Mouse (Mus musculus) forebrain, embryonic 12.5 days (tissue): ENCODE results near the gene Acot12. TPM values are rescaled to one million over a fixed set of nuclear protein-coding genes. Genes with fewer than 3 reads are reported as not detected.

Experiments
- ATAC-seq: fragments of 200-750 bp; cut with Nextera tagmentation; 2 replicates; pipeline ENCODE4 v1.8.0; 2017; ENCODE audit warnings: moderate TSS enrichment; ENCODE audit not compliant: low FRiP score
- H3K27ac ChIP-seq: fragments of 300-500 bp; sonication (generic); 2 replicates; pipeline ENCODE4 v1.5.1; 2016; ENCODE audit warnings: mild to moderate bottlenecking
- H3K27me3 ChIP-seq: fragments of 300-500 bp; sonication (generic); 2 replicates; pipeline ENCODE4 v1.6.1; 2016; ENCODE audit warnings: mild to moderate bottlenecking
- H3K36me3 ChIP-seq: fragments of 300-500 bp; sonication (generic); replicated peaks from 2 replicates; pipeline ENCODE4 v1.6.1; 2016; ENCODE audit warnings: mild to moderate bottlenecking
- H3K4me1 ChIP-seq: fragments of 300-500 bp; sonication (generic); 2 replicates; pipeline ENCODE4 v1.6.1; 2016
- H3K4me2 ChIP-seq: fragments of 300-500 bp; sonication (generic); 2 replicates; pipeline ENCODE4 v1.6.1; 2016; ENCODE audit warnings: mild to moderate bottlenecking, moderate library complexity
- H3K4me3 ChIP-seq: fragments of 300-500 bp; sonication (generic); replicated peaks from 2 replicates; pipeline ENCODE4 v1.5.1; 2016; ENCODE audit warnings: mild to moderate bottlenecking
- H3K9ac ChIP-seq: fragments of 300-500 bp; sonication (generic); 2 replicates; pipeline ENCODE4 v1.6.1; 2016; ENCODE audit warnings: mild to moderate bottlenecking
- H3K9me3 ChIP-seq: fragments of 300-500 bp; sonication (generic); 2 replicates; pipeline ENCODE4 v1.6.1; 2016
- WGBS: fragments of 180-500 bp; shearing (Covaris S2); methylation state at CpG from one replicate; pipeline ENCODE4 v1.1.7; 2016; 5-methylcytosine and 5-hydroxymethylcytosine counted together
- polyA plus RNA-seq: library from polyadenylated mRNA; unstranded; fragments of >200 nt; fragmentation: Nextera tagmentation; extraction: Ambion mirVana; gene quantifications from 2 replicates; pipeline ENCODE4 v1.2.1, GENCODE M21; 2016

Acot12 gene
- polyA plus RNA-seq, result 0.12 TPM in 1 of 2 replicates, not detected in the other

DNA sequence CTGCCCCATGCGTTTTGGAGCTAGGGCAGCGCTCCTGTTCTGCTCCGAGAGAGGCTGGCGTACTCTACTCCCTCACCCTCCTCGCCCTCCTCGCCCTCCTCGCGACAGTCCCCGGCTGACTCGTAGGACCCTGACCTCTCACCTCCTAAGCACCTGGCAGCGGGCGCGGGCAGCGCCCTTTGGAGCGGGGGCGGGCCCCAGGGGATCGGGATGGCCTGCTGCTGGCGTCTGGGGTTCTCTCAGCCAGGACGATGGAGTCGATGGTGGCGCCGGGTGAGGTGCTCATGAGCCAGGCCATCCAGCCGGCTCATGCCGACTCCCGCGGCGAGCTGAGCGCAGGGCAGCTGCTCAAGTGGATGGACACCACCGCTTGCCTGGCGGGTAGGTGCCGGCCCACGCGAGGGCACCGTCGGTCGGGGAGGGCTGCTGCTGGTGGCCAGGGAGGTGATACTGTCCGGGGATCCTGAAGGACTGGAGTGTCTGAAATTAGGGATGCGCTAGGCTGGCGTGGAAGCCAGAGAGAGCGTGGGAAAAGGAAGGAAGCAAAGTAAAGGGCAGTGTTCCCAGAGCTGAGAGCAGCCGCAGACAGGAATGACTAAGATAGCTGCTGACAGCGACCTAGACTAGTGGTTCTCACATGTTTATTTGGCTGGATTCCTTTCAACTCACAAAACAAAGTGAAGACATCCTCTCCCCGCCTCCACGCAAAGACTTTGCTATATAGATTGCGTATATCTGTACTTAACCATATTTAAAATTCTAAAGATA is at the start of gene Acot12:
Gene Acot12 (plus strand): TSS at position 233 of the 768 bp plus-strand sequence.
- Histone ChIP-seq H3K4me1 (peaks cover 9% of the 10 kb centered on the region), H3K4me3 (peak within 1 kb of the TSS; percentile 42), H3K36me3 (no peaks in the 10 kb centered on the region), H3K27ac (no peak within 1 kb of the TSS), H3K9me3 (no peaks in the 10 kb centered on the region), H3K9ac (peak within 1 kb of the TSS; percentile 61), H3K27me3 (peaks cover 20% of the 10 kb centered on the region), H3K4me2 (peak within 1 kb of the TSS; percentile 81)
- 9% methylated on average over 45 of the region's 45 CpGs for WGBS
- ATAC-seq, result peak; percentile 74; the same call in 1 of the 2 replicates

DNA sequence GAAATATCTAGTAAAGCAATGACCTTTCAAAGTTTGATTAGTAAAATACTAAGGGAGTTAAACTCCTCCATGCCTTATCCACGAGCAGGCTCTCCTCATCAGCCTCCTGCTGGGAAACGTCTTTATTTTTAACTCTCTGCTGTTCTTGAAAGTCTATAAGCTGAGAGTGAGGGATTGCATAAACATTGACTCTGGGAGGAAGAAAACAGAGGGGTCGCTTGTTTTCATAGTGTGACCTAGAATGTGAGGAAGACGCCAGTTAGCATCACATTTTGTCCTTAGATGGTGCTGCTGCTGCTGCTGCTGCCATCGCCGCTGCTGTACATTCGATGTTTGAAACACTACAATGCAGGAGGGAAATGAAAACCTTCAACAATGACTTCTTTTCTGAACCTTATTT is 47.7 kb upstream of the Acot12 start:
- Histone ChIP-seq H3K9me3 (no peaks in the 10 kb centered on the region), H3K4me2 (no peak overlapping the region), H3K4me1 (no peaks in the 10 kb centered on the region), H3K36me3 (peaks cover 19% of the 10 kb centered on the region), H3K9ac (no peak overlapping the region), H3K27me3 (no peaks in the 10 kb centered on the region), H3K27ac (no peak overlapping the region), H3K4me3 (no peak overlapping the region)
- 60% methylated on average over 7 of the region's 7 CpGs for WGBS
- no peak for ATAC-seq

DNA sequence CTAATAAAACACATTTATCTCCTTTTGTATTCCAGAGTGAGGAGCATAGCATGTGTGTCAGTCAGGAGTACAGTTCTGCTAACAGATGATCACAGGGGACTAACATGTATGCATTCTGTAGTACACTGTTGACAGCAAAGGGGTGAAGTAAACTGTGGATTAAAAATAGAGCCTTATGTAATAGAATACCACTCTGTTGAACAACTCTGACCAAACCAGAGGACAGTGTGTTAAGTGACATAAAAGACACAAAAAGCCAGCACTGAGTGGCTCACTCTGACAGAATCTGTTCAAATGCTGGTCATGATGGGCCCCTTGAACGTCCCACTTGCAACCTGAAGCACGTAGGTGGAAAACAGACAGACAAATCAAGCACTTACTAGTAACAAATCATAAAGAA is 45.9 kb upstream of the Acot12 start:
- no peaks in the 10 kb centered on the region for H3K27me3 ChIP-seq
- H3K27ac ChIP-seq, result no peak overlapping the region
- no peak overlapping the region for H3K4me2 ChIP-seq
- no peak for ATAC-seq
- H3K4me3 ChIP-seq, result no peak overlapping the region
- H3K9ac ChIP-seq, result no peak overlapping the region
- peaks cover 17% of the 10 kb centered on the region for H3K36me3 ChIP-seq
- no peaks in the 10 kb centered on the region for H3K4me1 ChIP-seq
- no peaks in the 10 kb centered on the region for H3K9me3 ChIP-seq
- WGBS, result 78% methylated on average over 2 of the region's 2 CpGs

DNA sequence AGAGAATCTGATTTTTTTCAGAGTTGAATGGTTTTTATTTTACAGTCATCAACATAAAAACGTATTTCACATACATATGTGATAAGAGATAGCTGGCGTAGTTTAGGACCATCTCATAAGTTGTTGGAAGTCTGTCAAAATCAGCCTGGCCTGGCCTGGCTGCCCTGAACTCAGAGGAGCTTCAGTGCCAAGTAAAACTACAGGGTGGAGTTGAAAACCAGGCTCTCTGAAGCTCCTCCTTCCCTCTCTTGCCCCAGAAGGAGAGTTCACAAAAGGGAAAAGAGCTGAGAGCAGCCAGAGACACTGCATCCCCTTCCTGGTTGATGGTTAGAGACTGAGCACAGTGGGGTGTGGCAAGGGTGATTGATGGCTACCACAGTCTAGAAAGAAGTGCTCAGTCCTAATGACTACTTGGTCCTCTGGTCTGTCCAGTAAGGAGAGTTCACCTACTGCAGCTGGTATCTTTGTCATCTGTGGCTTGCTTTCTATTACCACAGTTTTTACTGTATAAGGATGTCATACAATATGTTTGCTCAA is 45.1 kb upstream of the Acot12 start:
- H3K27ac ChIP-seq, result no peak overlapping the region
- H3K27me3 ChIP-seq, result no peaks in the 10 kb centered on the region
- no peaks in the 10 kb centered on the region for H3K9me3 ChIP-seq
- H3K4me3 ChIP-seq, result no peak overlapping the region
- H3K36me3 ChIP-seq, result peaks cover 20% of the 10 kb centered on the region; the same call in 1 of the 2 replicates
- no peak overlapping the region for H3K9ac ChIP-seq
- no peaks in the 10 kb centered on the region for H3K4me1 ChIP-seq
- 89% methylated on average over 2 of the region's 2 CpGs for WGBS
- H3K4me2 ChIP-seq, result no peak overlapping the region
- no peak; the same call in 1 of the 2 replicates for ATAC-seq

DNA sequence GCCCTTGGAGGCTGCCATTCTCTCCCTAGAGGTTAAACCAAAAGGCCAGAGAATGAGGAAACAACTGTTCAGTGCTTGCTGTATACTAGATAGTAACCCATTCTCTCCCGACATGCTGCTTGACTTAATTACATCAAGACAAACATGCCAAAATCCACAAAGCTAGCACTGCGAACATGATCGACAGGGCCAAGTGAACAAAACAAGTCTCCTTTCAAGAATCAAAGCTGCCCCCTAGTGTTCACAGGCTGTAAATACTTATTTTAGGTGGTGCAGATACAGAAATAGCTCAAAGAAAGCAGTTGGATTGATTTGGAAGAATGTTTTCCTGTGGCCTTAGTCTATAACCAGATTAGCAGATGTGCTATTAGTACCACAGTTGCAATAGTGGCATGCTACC is 44.3 kb upstream of the Acot12 start:
- no peaks in the 10 kb centered on the region for H3K9me3 ChIP-seq
- no peaks in the 10 kb centered on the region for H3K27me3 ChIP-seq
- H3K27ac ChIP-seq, result no peak overlapping the region
- no peak overlapping the region for H3K4me2 ChIP-seq
- no peak overlapping the region for H3K4me3 ChIP-seq
- no peaks in the 10 kb centered on the region for H3K4me1 ChIP-seq
- no peak overlapping the region for H3K9ac ChIP-seq
- ATAC-seq, result peak; percentile 66; the same call in 1 of the 2 replicates
- 30% methylated on average over 3 of the region's 3 CpGs for WGBS
- peaks cover 28% of the 10 kb centered on the region for H3K36me3 ChIP-seq

DNA sequence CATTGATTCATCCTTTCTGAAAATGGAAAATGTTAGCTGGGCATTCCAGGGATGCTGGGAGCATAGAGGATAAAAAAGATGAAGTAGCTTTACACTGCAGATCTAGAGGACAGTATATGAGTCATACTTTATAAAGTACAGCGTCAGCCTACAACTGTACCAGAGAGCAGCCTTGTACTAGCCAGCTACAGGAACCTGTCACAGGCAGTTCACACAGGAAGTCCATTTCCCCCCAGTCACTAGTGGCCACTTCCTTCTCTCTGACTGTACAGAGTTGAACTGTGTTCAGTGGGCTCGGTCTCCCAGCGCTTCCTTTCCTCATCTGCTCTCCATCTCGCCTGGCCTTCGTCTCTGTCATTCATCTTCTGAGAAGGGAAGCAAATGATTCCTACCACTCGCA is 39.0 kb upstream of the Acot12 start:
- H3K27me3 ChIP-seq, result no peaks in the 10 kb centered on the region
- no peak for ATAC-seq

DNA sequence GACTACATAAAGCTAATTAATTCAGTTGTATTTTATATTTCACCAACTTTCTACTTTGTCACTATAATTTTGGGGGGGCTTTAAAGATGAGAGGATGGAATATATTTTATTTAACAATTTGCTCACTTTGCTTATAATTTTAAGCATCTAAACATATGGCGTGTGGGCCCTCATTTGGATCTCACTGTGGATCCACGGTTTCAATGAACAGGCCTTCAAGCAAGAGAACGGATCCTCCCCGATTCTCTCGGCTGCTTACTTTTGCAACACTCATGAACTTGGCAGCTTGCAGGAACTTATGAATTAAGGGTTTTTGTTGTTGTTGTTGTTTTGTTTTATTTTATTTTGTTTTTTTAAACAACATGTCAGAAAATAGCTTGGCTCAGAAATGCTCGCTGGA is 21.8 kb upstream of the Acot12 start:
- WGBS, result 93% methylated on average over 6 of the region's 6 CpGs
- H3K4me1 ChIP-seq, result no peaks in the 10 kb centered on the region
- H3K27me3 ChIP-seq, result no peaks in the 10 kb centered on the region
- H3K27ac ChIP-seq, result no peak overlapping the region
- H3K4me3 ChIP-seq, result no peak overlapping the region
- no peak overlapping the region for H3K4me2 ChIP-seq
- no peaks in the 10 kb centered on the region for H3K36me3 ChIP-seq
- no peak for ATAC-seq
- no peak overlapping the region for H3K9ac ChIP-seq
- H3K9me3 ChIP-seq, result no peaks in the 10 kb centered on the region

More for the DNA sequence above, 39.0 kb upstream of the Acot12 start:
- 87% methylated on average over 6 of the region's 6 CpGs for WGBS
- no peak overlapping the region for H3K4me3 ChIP-seq
- H3K4me2 ChIP-seq, result no peak overlapping the region
- H3K4me1 ChIP-seq, result no peaks in the 10 kb centered on the region
- no peak overlapping the region for H3K9ac ChIP-seq
- H3K9me3 ChIP-seq, result no peaks in the 10 kb centered on the region
- peaks cover 29% of the 10 kb centered on the region for H3K36me3 ChIP-seq
- H3K27ac ChIP-seq, result no peak overlapping the region

DNA sequence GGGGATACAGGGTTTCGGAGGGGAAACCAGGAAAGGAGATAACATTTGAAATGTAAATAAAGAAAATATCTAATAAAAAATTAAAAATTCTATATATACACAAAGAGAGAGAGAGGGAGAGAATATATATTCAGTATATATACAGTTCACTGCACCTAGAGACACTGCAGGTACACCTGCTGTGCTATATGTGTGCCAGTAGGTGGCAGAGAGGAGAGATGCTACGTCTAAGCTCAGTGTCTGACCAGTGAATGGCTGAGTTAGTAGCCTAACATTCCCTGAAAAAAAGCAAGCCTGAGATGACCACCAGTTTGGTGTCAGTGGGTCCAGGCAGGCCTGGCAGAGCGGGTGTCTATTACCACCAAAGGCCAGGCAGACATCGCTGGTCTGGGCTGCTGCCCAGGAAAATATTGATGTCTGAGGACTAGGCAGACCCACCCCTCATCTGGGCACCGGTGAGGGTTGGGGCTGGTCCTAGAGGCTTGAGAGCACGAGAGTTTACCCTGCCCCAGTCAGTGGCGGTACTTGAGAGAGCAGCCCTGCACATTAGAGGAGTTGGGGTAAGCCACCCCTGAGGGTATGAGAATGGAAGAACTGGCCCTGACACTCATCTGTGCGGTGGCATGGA is 18.1 kb upstream of the Acot12 start:
- no peak overlapping the region for H3K4me2 ChIP-seq
- peak; percentile 68 for ATAC-seq
- no peak overlapping the region for H3K27ac ChIP-seq
- WGBS, result 71% methylated on average over 8 of the region's 8 CpGs
- no peaks in the 10 kb centered on the region for H3K27me3 ChIP-seq
- H3K4me3 ChIP-seq, result no peak overlapping the region
- no peaks in the 10 kb centered on the region for H3K9me3 ChIP-seq
- no peak overlapping the region for H3K9ac ChIP-seq
- H3K4me1 ChIP-seq, result no peaks in the 10 kb centered on the region
- H3K36me3 ChIP-seq, result no peaks in the 10 kb centered on the region

DNA sequence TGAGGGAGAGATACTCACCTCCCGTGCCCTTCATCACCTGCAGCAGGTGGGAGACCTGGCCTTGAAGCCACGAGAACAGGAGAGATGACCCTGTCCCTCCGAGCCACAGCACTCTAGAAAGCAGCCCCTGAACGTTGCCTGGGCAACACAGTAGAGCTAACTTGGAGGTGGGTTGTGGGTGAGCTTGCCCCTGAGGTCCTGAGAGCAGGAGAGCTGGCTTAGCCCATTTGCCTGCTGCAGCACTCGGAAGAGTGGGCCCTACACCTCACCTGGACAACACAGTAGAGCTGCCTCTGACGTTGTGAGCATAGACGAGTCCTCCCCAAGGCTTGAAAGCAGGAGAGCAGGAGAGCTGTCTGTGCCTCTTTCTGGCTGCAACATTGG is 17.6 kb upstream of the Acot12 start:
- Histone ChIP-seq H3K27ac (no peak overlapping the region), H3K4me2 (no peak overlapping the region), H3K4me1 (no peaks in the 10 kb centered on the region), H3K36me3 (no peaks in the 10 kb centered on the region), H3K9ac (no peak overlapping the region), H3K9me3 (no peaks in the 10 kb centered on the region), H3K4me3 (no peak overlapping the region), H3K27me3 (no peaks in the 10 kb centered on the region)
- no peak; the same call in 1 of the 2 replicates for ATAC-seq
- WGBS, result 87% methylated on average over 7 of the region's 7 CpGs

DNA sequence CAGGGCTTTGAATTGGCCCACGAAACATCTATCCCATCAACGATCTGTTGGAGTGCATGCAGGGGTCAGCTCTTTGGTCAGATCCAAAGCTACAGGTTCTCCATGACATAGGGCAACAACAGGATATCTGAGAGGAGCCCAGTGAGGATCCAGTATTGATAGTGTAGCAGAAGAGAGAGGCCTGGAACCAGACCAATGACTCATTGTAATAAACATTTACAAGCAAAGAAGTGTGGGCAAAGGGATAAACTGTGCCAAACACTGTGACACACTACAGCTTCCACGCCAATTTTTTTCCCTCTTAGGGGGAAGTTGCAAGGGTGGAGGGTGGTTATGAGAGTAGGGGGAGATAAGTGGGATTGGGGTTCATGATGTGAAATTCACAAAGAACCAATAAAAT is 17.1 kb upstream of the Acot12 start:
- no peaks in the 10 kb centered on the region for H3K9me3 ChIP-seq
- 90% methylated on average over 3 of the region's 3 CpGs for WGBS

DNA sequence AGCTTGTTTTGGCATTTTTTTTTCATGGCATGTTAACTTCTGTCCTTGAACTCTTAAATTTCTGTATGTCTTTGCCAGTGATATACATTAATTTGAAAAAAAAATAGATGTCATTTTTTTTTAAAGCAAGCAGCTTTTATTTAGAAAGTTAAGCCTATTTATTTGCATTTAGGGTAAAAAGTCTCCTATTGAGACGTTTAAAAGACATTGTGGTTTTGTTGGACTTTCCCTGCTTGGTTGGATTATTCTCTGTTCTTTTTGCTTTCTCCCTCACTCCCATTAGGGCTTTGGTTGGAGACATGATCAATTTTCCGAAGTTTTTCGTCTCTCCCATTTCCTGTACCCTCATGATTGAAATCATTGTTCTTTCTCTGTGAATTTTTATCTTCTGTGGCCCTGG is 16.2 kb upstream of the Acot12 start:
- Histone ChIP-seq H3K36me3 (no peaks in the 10 kb centered on the region), H3K4me3 (no peak overlapping the region), H3K27me3 (no peaks in the 10 kb centered on the region), H3K4me2 (no peak overlapping the region), H3K4me1 (no peaks in the 10 kb centered on the region), H3K27ac (no peak overlapping the region), H3K9ac (no peak overlapping the region), H3K9me3 (no peaks in the 10 kb centered on the region)
- ATAC-seq, result no peak
- 71% methylated on average over 3 of the region's 3 CpGs for WGBS

More for the DNA sequence above, 17.1 kb upstream of the Acot12 start:
- Histone ChIP-seq H3K27me3 (no peaks in the 10 kb centered on the region), H3K4me3 (no peak overlapping the region), H3K27ac (no peak overlapping the region), H3K9ac (no peak overlapping the region), H3K36me3 (no peaks in the 10 kb centered on the region), H3K4me2 (no peak overlapping the region), H3K4me1 (no peaks in the 10 kb centered on the region)
- ATAC-seq, result no peak

DNA sequence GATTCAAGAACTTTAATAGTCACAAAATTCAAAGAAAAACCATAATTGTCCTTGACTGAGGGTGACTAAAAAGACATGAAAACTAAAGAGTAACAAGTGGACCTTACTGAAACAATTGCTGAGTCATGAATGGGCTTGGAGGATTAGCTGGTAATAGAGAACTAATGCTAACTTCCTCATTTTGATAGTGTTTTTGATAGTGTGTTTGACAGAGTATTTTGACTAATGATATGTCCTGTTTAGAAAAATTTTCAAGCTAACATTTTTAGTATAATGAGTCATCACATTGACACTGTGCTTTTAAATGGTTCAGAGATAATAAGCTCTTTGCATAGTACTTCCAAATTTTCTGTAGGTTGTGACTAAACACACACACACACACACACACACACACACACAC is 13.4 kb upstream of the Acot12 start:
- Histone ChIP-seq H3K9ac (no peak overlapping the region), H3K27ac (no peak overlapping the region), H3K9me3 (no peaks in the 10 kb centered on the region), H3K4me1 (no peaks in the 10 kb centered on the region), H3K36me3 (no peaks in the 10 kb centered on the region), H3K4me2 (no peak overlapping the region), H3K4me3 (no peak overlapping the region), H3K27me3 (no peaks in the 10 kb centered on the region)
- ATAC-seq, result no peak
